Mouse (Mus musculus) heart, embryonic 14.5 days (tissue): Measurements from ENCODE around the gene Lrrtm4. TPM values are rescaled to one million over a fixed set of nuclear protein-coding genes. Genes with fewer than 3 reads are reported as not detected.

Experiments used
- ATAC-seq: fragments of 200-750 bp; cut with Nextera tagmentation; 2 replicates; pipeline ENCODE4 v1.8.0; 2017; ENCODE audit warnings: low read depth, moderate TSS enrichment; ENCODE audit not compliant: insufficient number of reproducible peaks, insufficient read depth, low FRiP score
- H3K27ac ChIP-seq, 2 experiments: fragments of 200-500 bp in 1 of 2; fragments of 300-500 bp in 1 of 2; sonication (generic) in 1 of 2; replicated peaks in 1 of 2; 2 replicates each; pipeline ENCODE4 v1.5.1; 2012 to 2014; ENCODE audit warnings: low read depth in 2 of 2, low read length in 2 of 2, control low read depth in 1 of 2, mild to moderate bottlenecking in 1 of 2, mixed read lengths in 1 of 2; ENCODE audit not compliant: control insufficient read depth in 1 of 2, insufficient read depth in 1 of 2
- H3K27me3 ChIP-seq: fragments of 300-500 bp; sonication (generic); 2 replicates; pipeline ENCODE4 v1.6.1; 2014; ENCODE audit warnings: mild to moderate bottlenecking, low read length, control low read depth; ENCODE audit not compliant: control insufficient read depth, insufficient read depth
- H3K36me3 ChIP-seq: fragments of 300-500 bp; sonication (generic); 2 replicates; pipeline ENCODE4 v1.6.1; 2014; ENCODE audit warnings: mild to moderate bottlenecking, control low read depth, low read length, mixed read lengths; ENCODE audit not compliant: control insufficient read depth, insufficient read depth
- H3K4me1 ChIP-seq, 2 experiments: fragments of 200-500 bp in 1 of 2; fragments of 300-500 bp in 1 of 2; sonication (generic) in 1 of 2; 2 replicates each; pipeline ENCODE4 v1.6.1; 2012 to 2014; ENCODE audit warnings: low read length in 2 of 2, control low read depth in 1 of 2, mixed read lengths in 1 of 2; ENCODE audit not compliant: control insufficient read depth in 2 of 2, insufficient read depth in 2 of 2
- H3K4me2 ChIP-seq: fragments of 300-500 bp; sonication (generic); 2 replicates; pipeline ENCODE4 v1.6.1; 2014; ENCODE audit warnings: mild to moderate bottlenecking, low read length
- H3K4me3 ChIP-seq, 2 experiments: fragments of 200-500 bp in 1 of 2; fragments of 300-500 bp in 1 of 2; sonication (generic) in 1 of 2; 2 replicates each; pipeline ENCODE4 v1.5.1; 2012 to 2014; ENCODE audit warnings: low read length in 2 of 2, mild to moderate bottlenecking in 2 of 2, control low read depth in 1 of 2, low read depth in 1 of 2, moderate library complexity in 1 of 2; ENCODE audit not compliant: control insufficient read depth in 1 of 2, insufficient read depth in 1 of 2
- H3K9ac ChIP-seq: fragments of 300-500 bp; sonication (generic); 2 replicates; pipeline ENCODE4 v1.6.1; 2014; ENCODE audit warnings: mild to moderate bottlenecking, low read length
- H3K9me3 ChIP-seq: fragments of 300-500 bp; sonication (generic); 2 replicates; pipeline ENCODE4 v1.6.1; 2016; ENCODE audit warnings: low read length, control low read depth; ENCODE audit not compliant: control insufficient read depth
- WGBS: fragments of 180-500 bp; shearing (Covaris S2); extraction: QIAGEN DNeasy Blood & Tissue Kit; methylation state at CpG from one replicate; pipeline ENCODE4 v1.1.7; 2014; 5-methylcytosine and 5-hydroxymethylcytosine counted together
- polyA plus RNA-seq: library from polyadenylated mRNA; unstranded; fragments of >200 nt; fragmentation: Nextera tagmentation; extraction: Ambion mirVana; gene quantifications from 2 replicates; pipeline ENCODE4 v1.2.1, GENCODE M21; 2014

Gene Lrrtm4
- polyA plus RNA-seq, result 0.44 and 0.68 TPM in 2 replicates

DNA sequence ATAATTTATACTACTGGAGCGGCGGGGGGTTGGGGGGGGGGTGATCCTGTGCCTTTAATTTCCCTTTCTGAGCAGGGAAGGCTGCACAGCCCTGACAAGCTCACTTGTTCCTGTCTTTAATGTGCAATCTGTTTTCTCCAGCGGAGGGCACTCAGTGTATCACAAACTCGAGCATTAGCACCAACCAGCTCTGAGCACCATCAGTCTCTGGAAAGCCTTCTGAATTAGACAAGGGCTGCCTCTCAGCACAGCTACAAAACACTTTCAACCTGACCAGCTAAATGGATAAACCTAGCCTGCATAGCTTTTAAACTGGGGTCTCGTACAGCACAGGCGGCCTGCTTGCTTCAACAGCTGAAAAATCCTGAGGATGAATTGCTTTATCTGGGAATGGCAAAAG, at the start of gene Lrrtm4:
Lrrtm4 (plus strand) TSS at position 113 of the 400 bp plus-strand sequence.
- 14% methylated on average over 6 of the region's 6 CpGs for WGBS
- no peaks in the 10 kb centered on the region for H3K36me3 ChIP-seq
- H3K4me2 ChIP-seq, result peak within 1 kb of the TSS; percentile 69
- no peaks in the 10 kb centered on the region for H3K4me1 ChIP-seq
- H3K9ac ChIP-seq, result peak within 1 kb of the TSS; percentile 28
- ATAC-seq, result no peak
- H3K9me3 ChIP-seq, result no peaks in the 10 kb centered on the region
- H3K4me3 ChIP-seq, result peak within 1 kb of the TSS; percentile 41
- H3K27me3 ChIP-seq, result no peaks in the 10 kb centered on the region
- H3K27ac ChIP-seq, result no peak within 1 kb of the TSS

DNA sequence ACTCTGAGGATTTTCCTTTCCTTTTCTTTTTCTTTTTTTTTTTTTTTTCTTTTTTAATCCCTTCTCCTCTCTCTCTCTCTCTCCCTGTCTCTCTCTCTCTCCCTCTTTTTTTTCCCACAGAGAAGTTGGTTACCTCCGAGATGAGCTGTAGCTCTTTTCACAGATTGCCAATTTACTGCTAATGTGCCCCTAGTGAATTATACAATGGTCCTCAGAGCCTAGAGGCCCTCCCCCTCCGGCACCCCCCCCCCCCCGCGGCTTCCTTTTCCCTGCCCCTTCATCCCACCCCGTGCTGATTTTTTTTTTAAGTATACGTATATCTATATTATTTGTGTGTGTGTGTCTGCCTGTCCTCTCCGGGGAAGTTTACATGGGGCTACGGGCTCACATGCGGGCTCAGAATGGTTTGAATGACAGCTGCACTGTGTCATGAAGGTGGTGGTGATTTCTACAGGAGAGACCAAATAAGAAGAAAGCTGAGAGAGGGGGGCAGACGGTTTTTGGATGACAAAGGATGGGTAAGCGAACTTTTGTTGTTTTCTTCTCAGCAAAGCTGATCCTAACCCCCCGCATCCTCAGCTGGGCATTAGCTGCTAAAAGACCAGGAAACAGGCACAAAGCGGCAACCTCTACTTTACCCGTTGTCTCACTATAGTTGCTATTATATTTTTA, 648 bp downstream of the Lrrtm4 start:
- Histone ChIP-seq H3K36me3 (no peaks in the 10 kb centered on the region), H3K9me3 (no peaks in the 10 kb centered on the region), H3K4me3 (peak overlapping the region; percentile 41), H3K27ac (no peak overlapping the region), H3K9ac (peak overlapping the region; percentile 28), H3K4me1 (no peaks in the 10 kb centered on the region), H3K27me3 (no peaks in the 10 kb centered on the region), H3K4me2 (peak overlapping the region; percentile 69)
- no peak for ATAC-seq
- 3% methylated on average over 14 of the region's 14 CpGs for WGBS

DNA sequence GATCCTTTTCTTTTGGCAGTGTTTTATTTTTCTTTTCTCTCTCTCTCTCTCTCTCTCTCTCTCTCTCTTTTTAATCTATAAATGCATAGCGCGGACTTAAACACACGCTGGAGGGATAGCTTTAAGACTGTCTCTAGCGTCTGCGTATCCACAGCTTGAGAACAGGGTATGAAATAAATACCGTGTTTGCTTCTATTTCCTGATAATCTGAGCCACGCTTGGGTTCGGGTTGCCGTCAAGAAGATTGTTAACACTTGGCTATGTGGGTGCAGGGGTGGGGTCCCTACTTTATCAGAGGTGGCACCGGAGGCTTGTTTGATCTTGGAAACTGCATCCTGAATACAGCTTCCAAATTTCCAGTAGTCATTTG, 1.2 kb downstream of the Lrrtm4 start:
- peak overlapping the region; percentile 41 for H3K4me3 ChIP-seq
- H3K27me3 ChIP-seq, result no peaks in the 10 kb centered on the region
- no peaks in the 10 kb centered on the region for H3K9me3 ChIP-seq
- H3K36me3 ChIP-seq, result no peaks in the 10 kb centered on the region
- H3K27ac ChIP-seq, result no peak overlapping the region
- H3K4me2 ChIP-seq, result peak overlapping the region; percentile 69
- no peak for ATAC-seq
- H3K4me1 ChIP-seq, result no peaks in the 10 kb centered on the region
- H3K9ac ChIP-seq, result peak overlapping the region; percentile 28
- 4% methylated on average over 10 of the region's 10 CpGs for WGBS

DNA sequence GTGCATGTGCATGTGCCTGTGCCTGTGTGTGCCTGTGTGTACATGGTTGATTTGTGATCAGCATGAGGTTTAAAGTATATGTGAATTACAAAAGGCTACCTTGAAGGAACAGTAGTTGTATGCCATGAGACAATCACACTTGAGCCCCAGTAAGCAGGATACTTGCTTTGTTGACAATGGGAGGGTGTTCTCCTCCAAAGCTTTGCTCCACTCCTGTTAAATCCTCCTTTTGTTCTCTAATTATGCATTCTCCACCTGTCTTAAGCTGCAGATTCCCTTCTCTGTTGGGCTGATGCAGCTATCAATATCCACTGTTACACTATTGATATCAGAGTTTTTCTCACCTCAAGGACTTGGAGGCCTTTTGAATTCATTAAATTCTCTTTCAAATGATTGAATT, 38.2 kb downstream of the Lrrtm4 start:
- H3K4me2 ChIP-seq, result no peak overlapping the region
- no peak for ATAC-seq

DNA sequence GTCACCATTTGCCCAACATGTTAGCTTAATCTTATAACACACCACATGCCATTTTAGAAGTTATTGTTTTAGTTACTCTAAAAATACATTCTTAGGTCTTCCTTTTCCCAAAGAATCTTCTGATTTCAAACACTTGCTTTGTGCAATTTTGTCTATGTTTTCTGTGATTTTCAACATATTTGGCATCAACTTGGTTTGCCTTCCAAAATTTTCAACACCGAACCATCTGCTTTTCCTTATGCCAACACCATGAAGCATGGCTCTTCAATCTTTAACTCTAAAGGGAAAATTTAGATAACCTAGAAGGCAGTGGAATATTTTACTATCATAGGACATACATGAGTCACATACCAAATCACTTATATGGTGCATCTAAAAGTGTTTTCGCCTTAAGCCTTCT, 59.3 kb downstream of the Lrrtm4 start:
- WGBS, result 87% methylated on average over 2 of the region's 2 CpGs
- H3K9me3 ChIP-seq, result no peaks in the 10 kb centered on the region
- H3K27me3 ChIP-seq, result no peaks in the 10 kb centered on the region
- H3K4me2 ChIP-seq, result no peak overlapping the region
- no peak overlapping the region for H3K9ac ChIP-seq
- H3K27ac ChIP-seq, result no peak overlapping the region
- no peak for ATAC-seq
- no peaks in the 10 kb centered on the region for H3K4me1 ChIP-seq
- no peaks in the 10 kb centered on the region for H3K36me3 ChIP-seq
- H3K4me3 ChIP-seq, result no peak overlapping the region

More for the DNA sequence above, 38.2 kb downstream of the Lrrtm4 start:
- H3K9ac ChIP-seq, result no peak overlapping the region
- no peaks in the 10 kb centered on the region for H3K4me1 ChIP-seq
- no peak overlapping the region for H3K4me3 ChIP-seq
- H3K27me3 ChIP-seq, result no peaks in the 10 kb centered on the region
- H3K36me3 ChIP-seq, result no peaks in the 10 kb centered on the region
- no peaks in the 10 kb centered on the region for H3K9me3 ChIP-seq
- H3K27ac ChIP-seq, result no peak overlapping the region

DNA sequence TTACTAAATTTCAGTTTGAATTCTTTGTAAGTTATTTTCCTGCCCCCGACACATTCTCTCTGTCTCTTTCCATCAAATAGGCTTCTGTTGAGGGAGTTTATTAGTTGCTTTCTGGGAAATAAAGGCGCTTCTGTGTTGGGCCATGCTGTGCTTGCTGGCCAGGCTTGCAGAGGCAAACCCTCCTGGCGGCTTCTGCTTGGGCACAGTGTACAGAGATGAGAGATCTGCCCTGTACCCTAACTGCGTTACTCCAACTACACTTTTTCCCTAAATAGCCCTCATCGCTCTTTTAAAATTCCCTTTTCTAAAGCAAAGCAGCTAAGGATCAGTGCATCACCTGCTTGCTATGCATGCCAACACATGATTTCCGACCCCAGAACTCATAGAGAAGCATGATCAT, 60.6 kb downstream of the Lrrtm4 start:
- H3K27ac ChIP-seq, result no peak overlapping the region
- no peaks in the 10 kb centered on the region for H3K36me3 ChIP-seq
- no peaks in the 10 kb centered on the region for H3K4me1 ChIP-seq
- 85% methylated on average over 6 of the region's 6 CpGs for WGBS
- H3K9me3 ChIP-seq, result no peaks in the 10 kb centered on the region
- H3K9ac ChIP-seq, result no peak overlapping the region
- H3K4me3 ChIP-seq, result no peak overlapping the region
- no peak for ATAC-seq
- H3K4me2 ChIP-seq, result no peak overlapping the region
- H3K27me3 ChIP-seq, result no peaks in the 10 kb centered on the region

DNA sequence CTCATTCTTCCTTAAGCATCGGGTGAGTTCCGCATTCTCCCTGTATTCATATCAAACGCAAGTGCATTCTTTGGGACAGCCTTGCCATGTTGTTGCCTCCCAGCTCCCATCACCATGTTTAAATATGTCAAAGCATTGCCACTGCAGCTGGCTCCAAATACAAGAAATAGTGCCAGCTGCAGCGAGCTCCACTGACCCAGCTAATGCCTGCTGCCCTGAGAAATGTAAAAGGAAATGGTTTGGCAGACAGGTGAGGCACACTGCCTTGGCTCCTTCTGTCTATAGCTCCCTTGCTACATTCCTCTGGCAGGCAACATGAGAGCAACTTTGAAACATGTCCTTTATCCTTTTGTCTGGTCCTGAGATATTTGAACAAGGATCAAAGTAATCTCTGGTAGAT, 76.2 kb downstream of the Lrrtm4 start:
- Histone ChIP-seq H3K9ac (no peak overlapping the region), H3K27ac (no peak overlapping the region), H3K9me3 (no peaks in the 10 kb centered on the region), H3K4me2 (no peak overlapping the region), H3K27me3 (no peaks in the 10 kb centered on the region), H3K4me3 (no peak overlapping the region), H3K36me3 (no peaks in the 10 kb centered on the region), H3K4me1 (no peaks in the 10 kb centered on the region)
- WGBS, result 79% methylated on average over 4 of the region's 4 CpGs
- ATAC-seq, result no peak

DNA sequence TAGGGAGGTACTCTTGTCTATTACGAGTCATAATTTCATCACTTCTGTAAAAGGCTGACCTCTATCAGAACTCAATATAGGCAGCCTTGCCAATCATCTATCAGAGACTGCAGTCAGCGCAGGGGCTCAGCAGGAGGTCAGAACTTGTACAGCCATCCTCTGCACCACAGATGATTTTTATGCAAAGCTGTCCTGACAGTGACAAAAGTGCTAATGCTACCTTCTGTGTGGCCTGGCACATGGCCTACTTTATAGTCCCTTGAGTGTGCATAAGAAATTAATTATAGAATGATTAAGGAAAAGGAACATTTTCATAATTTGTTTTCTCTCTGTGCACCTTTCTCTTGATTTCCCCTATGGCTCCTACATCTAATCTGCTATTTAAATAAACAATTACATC, 86.7 kb downstream of the Lrrtm4 start:
- 85% methylated on average over 2 of the region's 2 CpGs for WGBS
- no peak for ATAC-seq

More for the DNA sequence above, 86.7 kb downstream of the Lrrtm4 start:
- H3K4me3 ChIP-seq, result no peak overlapping the region
- H3K36me3 ChIP-seq, result no peaks in the 10 kb centered on the region
- no peak overlapping the region for H3K4me2 ChIP-seq
- H3K9ac ChIP-seq, result no peak overlapping the region
- no peaks in the 10 kb centered on the region for H3K9me3 ChIP-seq
- H3K27me3 ChIP-seq, result no peaks in the 10 kb centered on the region
- H3K27ac ChIP-seq, result no peak overlapping the region
- no peaks in the 10 kb centered on the region for H3K4me1 ChIP-seq
